Mouse (Mus musculus) small intestine, adult 2 months (tissue): ENCODE measurements around the gene 1110002E22Rik. TPM values are rescaled to one million over a fixed set of nuclear protein-coding genes. Genes with fewer than 3 reads are reported as not detected.

Experiments used
- H3K27ac ChIP-seq: fragments of 200-500 bp; 2 replicates; pipeline ENCODE4 v1.5.1; 2012; ENCODE audit warnings: low read depth, low read length, control low read depth, inconsistent platforms; ENCODE audit not compliant: insufficient read depth
- H3K27me3 ChIP-seq: fragments of 200-500 bp; 2 replicates; pipeline ENCODE4 v1.6.1; 2012; ENCODE audit warnings: mild to moderate bottlenecking, moderate library complexity, low read length, inconsistent platforms; ENCODE audit not compliant: control insufficient read depth, insufficient read depth
- H3K36me3 ChIP-seq: fragments of 200-500 bp; 2 replicates; pipeline ENCODE4 v1.6.1; 2012; ENCODE audit warnings: mild to moderate bottlenecking, low read length, control low read depth, inconsistent platforms; ENCODE audit not compliant: control insufficient read depth, insufficient read depth
- H3K4me1 ChIP-seq: fragments of 200-500 bp; 2 replicates; pipeline ENCODE4 v1.6.1; 2012; ENCODE audit warnings: low read length, inconsistent platforms, mixed read lengths; ENCODE audit not compliant: control insufficient read depth, insufficient read depth, insufficient read length
- H3K4me3 ChIP-seq: fragments of 200-500 bp; 2 replicates; pipeline ENCODE4 v1.5.1; 2012; ENCODE audit warnings: low read depth, mild to moderate bottlenecking, control low read depth, inconsistent platforms, low read length, moderate library complexity
- CTCF ChIP-seq: fragments of 200-500 bp; IDR thresholded peaks from 2 replicates; pipeline ENCODE4 v1.5.1; 2012; ENCODE audit warnings: low read depth, mild to moderate bottlenecking, control low read depth, inconsistent platforms, low read length, moderate library complexity, mixed read lengths; ENCODE audit not compliant: insufficient replicate concordance, insufficient read length; ENCODE audit errors: extremely low read depth
- POLR2A ChIP-seq: fragments of 200-500 bp; IDR thresholded peaks from 2 replicates; pipeline ENCODE4 v1.6.1; 2012; ENCODE audit warnings: low read depth, mild to moderate bottlenecking, control low read depth, inconsistent platforms, low read length, moderate library complexity
- WGBS: fragments of 180-500 bp; shearing (Covaris S2); methylation state at CpG from one replicate; pipeline ENCODE4 v1.1.7; 2018; 5-methylcytosine and 5-hydroxymethylcytosine counted together
- polyA plus RNA-seq: library from polyadenylated mRNA; depleted of rRNA; stranded (reverse); fragments of >200 nt; gene quantifications from 2 replicates; pipeline ENCODE4 v1.2.3, GENCODE M21; 2012

1110002E22Rik gene
- polyA plus RNA-seq, 1 experiment: 0.04 TPM

DNA sequence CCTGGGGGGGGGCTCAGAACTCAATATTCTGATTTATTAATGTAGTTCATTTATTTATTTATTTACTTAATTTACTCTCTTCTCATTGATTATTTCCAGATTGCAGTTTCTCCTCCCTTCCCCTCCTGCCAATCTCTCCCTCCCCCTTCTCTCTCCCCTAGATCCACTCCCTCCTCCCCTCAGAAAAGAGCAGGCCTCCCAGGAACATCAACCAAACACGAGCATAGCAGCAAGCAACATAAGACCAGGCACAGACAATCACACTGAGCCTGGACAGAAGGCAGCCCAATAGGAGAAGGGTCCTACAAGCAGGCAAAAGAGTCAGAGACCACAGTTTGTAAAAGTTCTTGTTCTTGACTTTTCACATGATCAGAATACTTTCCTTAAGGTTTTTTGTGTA, 6.2 kb downstream of the 1110002E22Rik start:
- H3K4me1 ChIP-seq: no peaks in the 10 kb centered on the region; the same call in 1 of the 2 replicates
- no peak overlapping the region for H3K4me3 ChIP-seq
- TF ChIP-seq POLR2A (no peak), CTCF (no peak)
- H3K27ac ChIP-seq: no peak overlapping the region
- H3K27me3 ChIP-seq: no peaks in the 10 kb centered on the region
- no peaks in the 10 kb centered on the region for H3K36me3 ChIP-seq
- 52% methylated on average over 1 of the region's 1 CpGs for WGBS

DNA sequence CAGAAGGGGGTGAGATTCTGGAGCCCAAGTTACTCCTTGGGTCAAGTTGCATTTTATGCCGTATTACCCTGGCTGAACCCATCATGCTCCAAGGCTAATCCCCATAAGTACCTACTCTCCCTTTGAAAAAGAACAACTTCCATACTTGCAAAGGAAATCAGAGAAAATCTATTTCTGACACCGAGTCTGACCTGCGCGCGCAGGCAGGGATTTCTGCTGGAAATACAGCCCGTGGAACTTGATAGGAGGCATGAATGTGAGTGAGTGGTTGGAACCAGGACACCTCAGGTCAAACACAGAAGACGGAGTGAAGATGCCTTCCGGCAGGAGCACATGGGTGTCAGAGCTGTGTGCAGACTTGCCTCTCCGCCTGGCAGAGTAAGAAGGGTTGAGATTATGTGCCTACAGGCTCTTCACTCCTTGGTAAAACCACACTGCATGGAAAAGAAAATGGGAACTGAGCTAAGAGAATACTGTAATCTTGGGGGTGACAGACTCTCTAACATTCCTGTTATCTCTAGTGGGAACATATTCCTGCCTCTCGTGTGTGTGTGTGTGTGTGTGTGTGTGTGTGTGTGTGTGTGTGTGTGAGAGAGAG, 6.7 kb downstream of the 1110002E22Rik start:
- H3K27me3 ChIP-seq: no peaks in the 10 kb centered on the region
- H3K4me3 ChIP-seq: no peak overlapping the region
- WGBS: 86% methylated on average over 10 of the region's 10 CpGs
- TF ChIP-seq CTCF: no peak
- no peak for TF ChIP-seq POLR2A
- H3K4me1 ChIP-seq: no peaks in the 10 kb centered on the region
- H3K36me3 ChIP-seq: no peaks in the 10 kb centered on the region
- no peak overlapping the region for H3K27ac ChIP-seq

DNA sequence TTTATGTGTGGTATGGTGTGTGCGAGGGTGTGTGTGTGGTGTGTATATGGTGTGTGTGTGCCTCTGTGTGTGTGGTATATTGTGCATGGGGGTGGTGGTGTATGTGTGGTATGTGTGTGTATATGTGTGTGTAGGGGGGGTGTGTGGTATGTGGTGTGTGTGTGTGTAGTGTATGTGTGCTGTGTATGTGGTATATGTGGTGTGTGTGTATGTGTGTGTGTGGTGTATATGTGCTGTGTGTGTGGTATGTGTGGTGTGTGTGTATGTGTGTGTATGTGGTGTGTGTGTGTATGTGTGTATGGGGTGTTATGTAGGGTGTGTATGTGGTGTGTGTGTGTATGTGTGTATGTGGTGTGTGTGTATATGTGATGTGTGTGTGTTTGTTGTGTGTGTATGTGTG, 9.4 kb downstream of the 1110002E22Rik start:
- Histone ChIP-seq H3K4me3 (no peak overlapping the region), H3K4me1 (no peaks in the 10 kb centered on the region), H3K36me3 (no peaks in the 10 kb centered on the region), H3K27me3 (no peaks in the 10 kb centered on the region), H3K27ac (no peak overlapping the region)
- TF ChIP-seq CTCF (no peak), POLR2A (no peak)
- WGBS: 94% methylated on average over 1 of the region's 1 CpGs

DNA sequence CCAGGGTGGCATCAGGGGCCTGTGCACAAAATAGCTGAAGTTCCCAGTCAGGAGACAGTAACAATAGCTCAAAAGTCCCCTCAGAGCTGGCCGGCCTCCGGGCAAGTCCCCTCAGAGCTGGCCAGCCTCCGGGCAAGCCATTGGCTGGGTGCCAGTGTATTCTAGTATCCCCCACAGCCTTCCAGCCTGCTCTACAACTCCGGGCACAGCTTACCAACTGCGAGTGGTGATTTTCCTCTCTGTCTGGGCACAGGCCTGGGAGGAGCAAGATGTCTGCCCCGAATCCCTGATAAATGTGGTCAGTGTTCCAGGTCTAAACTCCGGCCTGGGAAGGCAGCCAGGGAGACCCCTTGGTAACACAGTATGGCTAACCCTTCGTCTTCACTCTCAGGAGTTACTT, 10.4 kb downstream of the 1110002E22Rik start:
- Histone ChIP-seq H3K4me3 (no peak overlapping the region), H3K27me3 (no peaks in the 10 kb centered on the region), H3K27ac (no peak overlapping the region), H3K36me3 (no peaks in the 10 kb centered on the region), H3K4me1 (no peaks in the 10 kb centered on the region)
- TF ChIP-seq POLR2A: no peak
- no peak for TF ChIP-seq CTCF
- WGBS: 85% methylated on average over 8 of the region's 8 CpGs

DNA sequence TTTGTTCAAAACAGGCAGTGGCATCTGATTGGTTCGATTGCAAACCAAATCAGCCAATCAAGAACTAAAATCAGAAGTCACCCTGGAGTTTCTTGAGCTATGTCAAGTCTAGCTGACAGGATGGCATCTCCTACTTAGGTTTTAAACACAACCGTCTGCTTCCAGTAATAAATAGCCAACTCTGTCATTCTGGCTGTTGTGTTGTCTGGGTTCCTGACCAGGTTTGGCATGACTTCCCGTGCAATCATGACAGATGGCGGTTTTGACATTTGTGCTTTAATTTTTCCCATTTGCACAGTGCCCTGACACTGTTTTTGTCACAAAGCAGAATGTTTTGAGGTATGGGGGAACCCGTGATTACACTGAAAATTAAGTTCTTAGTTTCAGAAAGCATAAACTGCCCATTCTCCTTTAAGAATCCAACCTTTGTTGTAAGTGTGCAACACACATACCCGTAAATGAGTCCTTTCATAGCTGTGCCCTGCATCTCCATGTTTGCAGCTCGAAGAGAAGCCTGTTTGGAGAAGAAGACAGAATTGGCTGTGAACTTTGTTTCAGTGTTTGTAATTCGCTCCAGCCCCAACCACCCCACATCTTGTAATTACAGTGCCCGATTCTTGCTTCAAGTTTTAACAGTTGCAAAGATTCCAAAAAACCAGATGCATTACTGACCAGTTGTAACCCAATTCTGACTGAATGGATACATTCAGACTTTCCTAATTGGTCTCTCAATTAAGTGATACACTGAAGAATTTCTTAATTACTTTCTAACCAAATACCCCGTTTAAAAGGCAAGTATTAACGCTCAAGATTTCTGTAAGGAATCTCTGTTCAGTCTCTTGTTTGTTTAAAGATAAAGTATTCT, 12.9 kb downstream of the 1110002E22Rik start:
- 80% methylated on average over 11 of the region's 11 CpGs for WGBS
- Histone ChIP-seq H3K36me3 (no peaks in the 10 kb centered on the region), H3K4me3 (no peak overlapping the region), H3K27me3 (no peaks in the 10 kb centered on the region), H3K4me1 (no peaks in the 10 kb centered on the region), H3K27ac (no peak overlapping the region; the same call in 1 of the 2 replicates)
- TF ChIP-seq POLR2A: no peak
- TF ChIP-seq CTCF: no peak

DNA sequence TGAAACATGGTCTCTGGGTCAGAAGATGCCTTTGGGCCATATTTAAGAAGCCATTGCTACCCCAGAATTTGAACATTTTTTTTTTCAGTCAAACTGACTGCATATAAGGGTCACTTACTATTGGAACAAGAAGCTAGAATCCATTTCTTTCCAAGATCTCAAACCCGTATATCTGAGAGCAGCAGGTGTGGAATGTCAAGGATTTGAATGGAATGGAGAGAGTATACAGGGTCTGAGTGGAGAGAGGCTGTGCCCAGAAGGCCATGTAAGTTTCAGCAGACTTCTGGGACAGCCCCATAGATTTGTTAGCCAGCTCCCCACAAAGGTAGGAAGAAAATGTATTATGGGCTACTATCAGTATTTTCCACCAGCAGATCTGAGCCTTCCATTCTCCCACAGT, 13.8 kb downstream of the 1110002E22Rik start:
- no peaks in the 10 kb centered on the region for H3K36me3 ChIP-seq
- H3K27me3 ChIP-seq: no peaks in the 10 kb centered on the region
- no peak for TF ChIP-seq POLR2A
- no peak for TF ChIP-seq CTCF
- H3K4me1 ChIP-seq: no peaks in the 10 kb centered on the region
- WGBS: 88% methylated on average over 1 of the region's 1 CpGs
- H3K27ac ChIP-seq: no peak overlapping the region
- no peak overlapping the region for H3K4me3 ChIP-seq

DNA sequence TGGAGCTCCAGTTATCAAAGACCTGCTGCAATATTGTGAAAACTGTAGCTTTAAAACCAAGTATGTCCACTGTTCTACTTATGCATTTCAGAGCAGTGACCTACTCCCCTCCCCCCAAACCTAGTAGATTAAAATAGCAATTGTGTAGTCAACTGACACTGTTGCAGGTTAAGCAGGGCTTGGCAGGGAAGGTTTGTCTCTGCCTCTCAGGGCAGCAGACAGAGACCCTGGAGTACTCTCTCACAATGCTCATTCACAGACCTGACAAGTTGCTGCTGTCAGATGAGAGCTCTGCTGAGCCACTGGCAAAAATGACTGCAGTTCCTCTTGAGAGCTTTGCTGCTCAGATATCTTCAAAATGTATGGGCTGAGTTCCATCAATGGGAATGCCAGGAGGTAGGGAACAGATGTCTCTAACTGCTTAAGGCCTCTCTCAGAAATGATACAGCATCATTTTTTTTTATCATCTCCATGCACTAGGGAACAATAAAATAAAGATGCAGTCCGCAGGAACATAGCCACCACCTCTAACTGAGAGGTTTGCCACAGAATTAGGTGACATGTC, 18.3 kb downstream of the 1110002E22Rik start:
- H3K4me1 ChIP-seq: no peaks in the 10 kb centered on the region
- H3K27me3 ChIP-seq: no peaks in the 10 kb centered on the region
- WGBS: 92% methylated on average over 1 of the region's 1 CpGs
- H3K4me3 ChIP-seq: no peak overlapping the region
- H3K27ac ChIP-seq: no peak overlapping the region
- TF ChIP-seq CTCF (no peak), POLR2A (no peak)
- no peaks in the 10 kb centered on the region for H3K36me3 ChIP-seq
